7 mouse cellular contexts compared by ENCODE assay signal in genomic region chr14:54617152-54617896, GRCm38 (mm10). TPM values are rescaled to one million over a fixed set of nuclear protein-coding genes. Genes with fewer than 3 reads are reported as not detected.
DNase-seq lines count a peak whose midpoint lies in the region; ATAC-seq and TF ChIP-seq lines count a peak whose summit lies in the region.

No protein-coding gene starts in this region.

- DNase-seq in spleen, adult 2 months (ENCODE audit: low read depth in 1 of 2, low spot score in 2 of 2) = no peak
- no peak for DNase-seq in spleen, adult 12 weeks (ENCODE audit: low spot score)
- DNase-seq in hindbrain, embryonic 11.5 days (ENCODE audit: low spot score) = peak; percentile 51
- peak; percentile 68 for DNase-seq in yolk sac, embryonic 10.5 days (ENCODE audit: low spot score)
- no peak for DNase-seq in ovary, postnatal 36 days (ENCODE audit: low spot score)

- no peaks in the 10 kb centered on the region for H3K4me1 ChIP-seq in spleen, adult 2 months (ENCODE audit: control insufficient read depth, insufficient read depth, insufficient read length)
- no peaks in the 10 kb centered on the region for H3K4me1 ChIP-seq in hindbrain, embryonic 11.5 days (replicated peaks; ENCODE audit: control insufficient read depth, insufficient read depth, low read length)

- TF ChIP-seq CTCF in spleen, adult 2 months (IDR thresholded peaks at IDR 0.05; ENCODE audit: extremely low read depth, insufficient read depth, insufficient read length, insufficient replicate concordance) = no peak

- H3K4me3 ChIP-seq in spleen, adult 2 months (ENCODE audit: extremely low read depth, insufficient read depth, insufficient read length) = peak overlapping the region; percentile 89
- peak overlapping the region; percentile 84 for H3K4me3 ChIP-seq in hindbrain, embryonic 11.5 days (ENCODE audit: low read depth, low read length)
- H3K4me3 ChIP-seq in macrophage (ENCODE audit: inconsistent target) = peak overlapping the region; percentile 89

- H3K27me3 ChIP-seq in spleen, adult 2 months (ENCODE audit: control insufficient read depth, insufficient read depth, low read length) = no peaks in the 10 kb centered on the region
- H3K27me3 ChIP-seq in hindbrain, embryonic 11.5 days (ENCODE audit: control insufficient read depth, insufficient read depth, low read length) = no peaks in the 10 kb centered on the region

- H3K36me3 ChIP-seq in spleen, adult 2 months (ENCODE audit: control insufficient read depth, insufficient read depth, low read length) = peaks cover 8% of the 10 kb centered on the region
- no peaks in the 10 kb centered on the region for H3K36me3 ChIP-seq in hindbrain, embryonic 11.5 days (ENCODE audit: control insufficient read depth, insufficient read depth, low read length)
- peaks cover 22% of the 10 kb centered on the region; the same call in 1 of the 2 replicates for H3K36me3 ChIP-seq in macrophage (ENCODE audit: inconsistent target)

- H3K9me3 ChIP-seq in hindbrain, embryonic 11.5 days (ENCODE audit: control insufficient read depth, low read length) = no peaks in the 10 kb centered on the region

- H3K27ac ChIP-seq in spleen, adult 2 months (ENCODE audit: insufficient read depth, low read length) = peak overlapping the region; percentile 37
- peak overlapping the region; percentile 62; the same call in 1 of the 2 replicates for H3K27ac ChIP-seq in hindbrain, embryonic 11.5 days (ENCODE audit: low read depth, low read length)
- peak overlapping the region; percentile 75 for H3K27ac ChIP-seq in macrophage

- peak overlapping the region; percentile 86 for H3K9ac ChIP-seq in hindbrain, embryonic 11.5 days (ENCODE audit: low read depth, low read length)

- H3K4me2 ChIP-seq in hindbrain, embryonic 11.5 days (replicated peaks; ENCODE audit: low read depth, low read length) = peak overlapping the region; percentile 73

- 2% methylated on average over 38 of the region's 38 CpGs for WGBS in spleen, adult 2 months
- WGBS in hindbrain, embryonic 11.5 days = 2% methylated on average over 38 of the region's 38 CpGs
- 5% methylated on average over 38 of the region's 38 CpGs for WGBS in macrophage (ENCODE audit: missing documents)

- ATAC-seq in common myeloid progenitor, adult 5-6 weeks (replicated peaks; ENCODE audit: low read depth, poor library complexity, severe bottlenecking) = peak; percentile 58
- ATAC-seq in hindbrain, embryonic 11.5 days (ENCODE audit: low FRiP score) = peak; percentile 69

- TF ChIP-seq POLR2A in spleen, adult 2 months (IDR thresholded peaks at IDR 0.05; ENCODE audit: low read depth, low read length) = no peak; the same call in 1 of the 2 replicates

- H3K79me2 ChIP-seq in macrophage (ENCODE audit: inconsistent target) = peaks cover 30% of the 10 kb centered on the region

RNA-seq across cellular contexts. Expression of gene Psmb5, which starts 0.5 kb away (rescaled TPM):
- polyA plus RNA-seq in spleen, adult 2 months (2012; rRNA removed) = 82.5 and 102 TPM in 2 replicates
- 56.3 and 58.6 TPM in 2 replicates for total RNA-seq in common myeloid progenitor, adult 5-6 weeks (2017)
- 439 and 455 TPM in 2 replicates for polyA plus RNA-seq in hindbrain, embryonic 11.5 days (2014; fragmentation: Nextera tagmentation; extraction: Ambion mirVana)
- total RNA-seq in macrophage (2018; cell fraction: chromatin; rRNA removed) = 10 to 100 TPM in 12 of 26 experiments, 1 to 10 TPM in 14; 3.2 to 33.4 (median 9.8) TPM
- total RNA-seq in macrophage (2018; cell fraction: cytosol; rRNA removed) = 100 to 1,000 TPM in 23 of 26 experiments, 10 to 100 TPM in 3; 81.5 to 193 (median 130) TPM
- total RNA-seq in macrophage (2018; cell fraction: nucleus; rRNA removed) = 10 to 100 TPM; 15.1 to 99.8 (median 40.0) TPM
- 32.9 to 235 TPM (median 122 TPM) in 3 replicates for polyA plus RNA-seq in macrophage (2018)

RNA-seq across cellular contexts. Expression of gene Psmb11, which starts 3.9 kb away (rescaled TPM):
- polyA plus RNA-seq in spleen, adult 2 months (2012; rRNA removed) = not detected in 2 replicates
- total RNA-seq in common myeloid progenitor, adult 5-6 weeks (2017) = not detected in 2 replicates
- polyA plus RNA-seq in hindbrain, embryonic 11.5 days (2014; fragmentation: Nextera tagmentation; extraction: Ambion mirVana) = not detected in 2 replicates
- total RNA-seq in macrophage (2018; cell fraction: chromatin; rRNA removed) = not detected
- total RNA-seq in macrophage (2018; cell fraction: cytosol; rRNA removed) = not detected
- total RNA-seq in macrophage (2018; cell fraction: nucleus; rRNA removed) = not detected
- polyA plus RNA-seq in macrophage (2018) = not detected in 3 replicates

RNA-seq across cellular contexts. Expression of gene 4931414P19Rik, which starts 11.5 kb away (rescaled TPM):
- polyA plus RNA-seq in spleen, adult 2 months (2012; rRNA removed) = 4.2 and 6.0 TPM in 2 replicates
- total RNA-seq in common myeloid progenitor, adult 5-6 weeks (2017) = 5.3 TPM in 2 replicates
- polyA plus RNA-seq in hindbrain, embryonic 11.5 days (2014; fragmentation: Nextera tagmentation; extraction: Ambion mirVana) = 6.2 and 6.9 TPM in 2 replicates
- total RNA-seq in macrophage (2018; cell fraction: chromatin; rRNA removed) = 1 to 10 TPM in 22 of 26 experiments, under 1 TPM in 3, not detected in 1; 0.29 to 7.5 (median 3.6) TPM
- 1 to 10 TPM in 24 of 26 experiments, under 1 TPM in 2; 0.72 to 5.2 (median 3.5) TPM for total RNA-seq in macrophage (2018; cell fraction: cytosol; rRNA removed)
- 1 to 10 TPM in 25 of 26 experiments, under 1 TPM in 1; 0.63 to 8.5 (median 4.4) TPM for total RNA-seq in macrophage (2018; cell fraction: nucleus; rRNA removed)
- 3.5 to 3.9 TPM (median 3.7 TPM) in 3 replicates for polyA plus RNA-seq in macrophage (2018)

RNA-seq across cellular contexts. Expression of gene Gm17606, which starts 23.4 kb away (rescaled TPM):
- not detected in 2 replicates for polyA plus RNA-seq in spleen, adult 2 months (2012; rRNA removed)
- not detected in 2 replicates for total RNA-seq in common myeloid progenitor, adult 5-6 weeks (2017)
- polyA plus RNA-seq in hindbrain, embryonic 11.5 days (2014; fragmentation: Nextera tagmentation; extraction: Ambion mirVana) = not detected in 2 replicates
- total RNA-seq in macrophage (2018; cell fraction: chromatin; rRNA removed) = not detected
- not detected for total RNA-seq in macrophage (2018; cell fraction: cytosol; rRNA removed)
- not detected for total RNA-seq in macrophage (2018; cell fraction: nucleus; rRNA removed)
- not detected in 3 replicates for polyA plus RNA-seq in macrophage (2018)

RNA-seq across cellular contexts. Expression of gene Cdh24, which starts 23.8 kb away (rescaled TPM):
- polyA plus RNA-seq in spleen, adult 2 months (2012; rRNA removed) = 7.3 and 10.8 TPM in 2 replicates
- total RNA-seq in common myeloid progenitor, adult 5-6 weeks (2017) = 0.46 and 0.58 TPM in 2 replicates
- polyA plus RNA-seq in hindbrain, embryonic 11.5 days (2014; fragmentation: Nextera tagmentation; extraction: Ambion mirVana) = 5.6 and 8.1 TPM in 2 replicates
- total RNA-seq in macrophage (2018; cell fraction: chromatin; rRNA removed) = 1 to 10 TPM in 24 of 26 experiments, under 1 TPM in 2; 0.59 to 4.1 (median 2.1) TPM
- under 1 TPM in 20 of 26 experiments, not detected in 6; 0.03 to 0.22 (median 0.09) TPM for total RNA-seq in macrophage (2018; cell fraction: cytosol; rRNA removed)
- total RNA-seq in macrophage (2018; cell fraction: nucleus; rRNA removed) = 1 to 10 TPM; 1.1 to 3.0 (median 1.8) TPM
- 0.06 to 0.11 TPM in 2 of 3 replicates, not detected in the other for polyA plus RNA-seq in macrophage (2018)

Comparison
In these comparisons a context has a peak if more than half of its experiments do, and no peak if none do; other contexts are left out.
1. DNase-seq: peak in hindbrain, embryonic 11.5 days (single experiment) and yolk sac, embryonic 10.5 days (single experiment); none in spleen, adult 2 months (0 of 2), spleen, adult 12 weeks (single experiment) and ovary, postnatal 36 days (single experiment).
2. Peak in every context shown above with its lines, with median percentiles within 50 percentile points of each other: H3K27ac ChIP-seq and H3K4me3 ChIP-seq.